Mouse (Mus musculus): ENCODE results near the gene Hes2. TPM values are rescaled to one million over a fixed set of nuclear protein-coding genes. Genes with fewer than 3 reads are reported as not detected.
A peak's percentile ranks its signal among the peaks of the same experiment; 100 is the strongest.

Hes2 gene
- 0.47 and 0.60 TPM in 2 replicates for polyA plus RNA-seq (2016; fragmentation: Nextera tagmentation; extraction: Ambion mirVana)

DNA sequence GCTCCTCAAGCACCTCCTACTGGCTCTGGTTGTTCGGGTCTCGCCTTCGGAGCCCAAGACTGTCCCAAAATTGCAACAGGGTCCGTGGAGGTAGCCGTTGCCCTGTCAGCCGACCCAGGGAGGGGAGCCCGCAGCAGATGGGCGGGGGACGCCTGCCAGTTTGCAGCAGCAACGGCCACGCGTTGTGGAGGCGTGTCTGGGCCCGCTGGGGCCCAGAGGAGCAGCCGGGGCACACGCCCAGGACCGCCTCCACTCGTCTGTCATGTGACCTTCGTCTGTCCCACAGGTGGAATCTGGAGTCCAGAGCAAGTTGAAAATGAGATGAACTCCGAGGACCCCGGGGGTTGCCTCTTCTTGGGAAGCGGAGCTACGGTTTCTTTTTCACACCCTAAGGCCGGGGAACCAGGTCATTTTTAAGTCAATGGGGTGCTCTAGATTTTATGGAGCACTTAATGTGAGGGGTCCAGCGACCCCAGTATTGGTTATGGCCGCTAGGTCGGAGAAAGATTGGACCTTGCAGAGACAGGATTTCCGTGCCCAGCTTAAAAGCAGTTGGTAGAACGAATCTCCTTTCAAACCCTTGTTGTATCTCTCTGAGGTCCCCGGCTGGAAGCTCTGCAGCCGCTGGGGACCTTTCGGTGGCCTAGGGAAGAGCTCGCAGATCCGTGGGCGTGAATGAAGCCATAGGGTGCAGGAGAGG, at the start of gene Hes2:
Hes2 (plus strand) TSS at position 283 of the 700 bp plus-strand sequence.
- H3K36me3 ChIP-seq, result no peaks in the 10 kb centered on the region
- H3K27me3 ChIP-seq, result peaks cover 93% of the 10 kb centered on the region
- peak within 1 kb of the TSS; percentile 18 for H3K4me3 ChIP-seq
- no peaks in the 10 kb centered on the region for H3K9me3 ChIP-seq
- H3K9ac ChIP-seq (replicated peaks), result no peak within 1 kb of the TSS
- H3K27ac ChIP-seq (replicated peaks), result no peak within 1 kb of the TSS
- ATAC-seq (ENCODE audit: low FRiP score, low read depth), result no peak
- peak within 1 kb of the TSS; percentile 24 for H3K4me2 ChIP-seq (replicated peaks)
- H3K4me1 ChIP-seq, result peaks cover 17% of the 10 kb centered on the region
- 3% methylated on average over 35 of the region's 35 CpGs for WGBS

DNA sequence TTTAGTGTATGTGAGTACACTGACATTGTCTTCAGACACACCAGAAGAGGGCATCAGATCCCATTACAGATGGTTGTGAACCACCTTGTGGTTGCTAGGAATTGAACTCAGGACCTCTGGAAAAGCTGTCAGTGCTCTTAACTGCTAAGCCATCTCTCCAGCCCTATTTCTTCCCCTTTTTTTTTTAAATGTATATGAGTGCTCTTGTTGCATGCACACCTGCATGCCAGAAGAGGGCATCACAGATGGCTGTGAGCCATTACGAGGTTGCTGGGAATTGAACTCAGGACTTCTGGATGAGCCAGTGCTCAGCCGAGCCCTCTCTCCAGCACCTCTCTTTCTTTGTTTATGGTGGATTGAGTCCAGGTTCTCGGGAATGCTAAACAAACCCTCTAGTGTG, 49.2 kb upstream of the Hes2 start:
- Histone ChIP-seq H3K36me3 (peaks cover 14% of the 10 kb centered on the region), H3K27me3 (peaks cover 46% of the 10 kb centered on the region), H3K9ac (replicated peaks) (no peak overlapping the region), H3K27ac (replicated peaks) (no peak overlapping the region), H3K9me3 (no peaks in the 10 kb centered on the region), H3K4me1 (peaks cover 18% of the 10 kb centered on the region), H3K4me3 (no peak overlapping the region), H3K4me2 (replicated peaks) (no peak overlapping the region)
- WGBS, result 80% methylated on average over 3 of the region's 3 CpGs
- ATAC-seq (ENCODE audit: low FRiP score, low read depth), result no peak

DNA sequence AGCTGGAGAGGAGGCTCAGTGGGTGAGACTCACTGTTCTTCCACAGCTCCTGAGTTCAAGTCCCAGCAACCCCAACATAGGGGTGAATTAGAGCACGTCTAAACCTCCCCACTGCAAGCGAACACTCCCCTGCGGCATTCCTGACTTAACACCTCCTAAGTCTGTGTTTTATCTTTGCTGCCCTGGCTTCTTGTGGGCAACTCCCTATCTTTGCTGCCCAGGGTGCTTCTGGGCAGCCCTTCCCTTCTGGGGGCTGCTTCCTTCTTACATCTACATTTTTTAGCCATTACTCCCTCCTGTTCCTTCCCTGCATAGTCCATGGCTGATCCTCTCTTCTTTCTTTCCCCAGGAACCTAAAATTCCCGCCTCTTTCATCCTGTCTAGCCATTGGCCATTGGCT, 48.0 kb upstream of the Hes2 start:
- peaks cover 11% of the 10 kb centered on the region; the same call in 1 of the 2 replicates for H3K36me3 ChIP-seq
- peaks cover 58% of the 10 kb centered on the region for H3K27me3 ChIP-seq

DNA sequence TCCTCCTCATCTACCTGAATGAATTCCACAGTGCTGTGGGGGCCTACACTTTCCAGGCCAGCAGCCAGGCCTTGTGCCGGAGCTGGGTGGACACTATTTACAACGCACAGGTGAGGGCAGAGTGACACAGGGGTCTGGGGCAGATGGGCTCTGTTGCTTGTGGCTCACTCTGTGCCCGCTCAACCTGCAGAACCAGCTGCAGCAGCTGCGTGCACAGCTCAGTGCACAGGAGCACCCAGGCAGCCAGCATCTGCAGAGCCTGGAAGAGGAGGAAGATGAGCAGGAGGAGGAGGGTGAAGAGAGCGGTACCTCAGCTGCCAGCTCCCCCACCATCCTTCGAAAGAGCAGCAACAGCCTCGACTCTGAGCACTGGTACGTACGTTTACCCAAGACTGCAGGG, 46.3 kb upstream of the Hes2 start:
- H3K4me3 ChIP-seq, result no peak overlapping the region
- H3K27me3 ChIP-seq, result peaks cover 66% of the 10 kb centered on the region
- H3K36me3 ChIP-seq, result peaks cover 11% of the 10 kb centered on the region; the same call in 1 of the 2 replicates

More for the DNA sequence above, 48.0 kb upstream of the Hes2 start:
- H3K4me3 ChIP-seq, result no peak overlapping the region
- 87% methylated on average over 4 of the region's 4 CpGs for WGBS
- no peaks in the 10 kb centered on the region for H3K9me3 ChIP-seq
- no peak overlapping the region for H3K4me2 ChIP-seq (replicated peaks)
- ATAC-seq (ENCODE audit: low FRiP score, low read depth), result no peak
- no peak overlapping the region for H3K27ac ChIP-seq (replicated peaks)
- peaks cover 21% of the 10 kb centered on the region for H3K4me1 ChIP-seq
- H3K9ac ChIP-seq (replicated peaks), result no peak overlapping the region

DNA sequence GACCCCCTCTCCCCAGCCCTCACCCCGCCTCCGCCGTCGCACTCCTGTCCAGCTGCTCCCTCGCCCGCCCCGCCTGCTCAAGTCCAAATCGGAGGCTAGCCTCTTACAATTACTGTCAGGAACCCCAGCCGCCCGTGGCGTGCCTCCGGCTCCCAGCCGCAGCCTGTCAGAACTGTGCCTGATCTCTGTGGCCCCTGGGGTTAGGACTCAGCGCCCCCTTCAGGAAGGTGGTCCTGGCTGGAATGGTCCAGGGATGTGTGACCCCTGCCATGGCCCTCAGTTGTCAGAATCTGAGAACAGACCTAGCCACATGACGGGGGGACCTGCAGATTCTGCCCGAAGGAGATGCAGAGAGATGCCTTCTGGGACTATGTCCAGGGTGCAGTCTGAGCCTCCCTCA, 44.6 kb upstream of the Hes2 start:
- Histone ChIP-seq H3K27ac (replicated peaks) (no peak overlapping the region; the same call in 1 of the 2 replicates), H3K4me2 (replicated peaks) (no peak overlapping the region), H3K9ac (replicated peaks) (no peak overlapping the region), H3K36me3 (peaks cover 11% of the 10 kb centered on the region; the same call in 1 of the 2 replicates), H3K4me1 (peaks cover 11% of the 10 kb centered on the region), H3K9me3 (no peaks in the 10 kb centered on the region), H3K4me3 (no peak overlapping the region), H3K27me3 (peaks cover 72% of the 10 kb centered on the region)
- ATAC-seq (ENCODE audit: low FRiP score, low read depth), result no peak
- WGBS, result 64% methylated on average over 16 of the region's 16 CpGs

More for the DNA sequence above, 46.3 kb upstream of the Hes2 start:
- Histone ChIP-seq H3K4me1 (peaks cover 25% of the 10 kb centered on the region), H3K9me3 (no peaks in the 10 kb centered on the region), H3K9ac (replicated peaks) (no peak overlapping the region), H3K27ac (replicated peaks) (no peak overlapping the region), H3K4me2 (replicated peaks) (no peak overlapping the region)
- 60% methylated on average over 9 of the region's 9 CpGs for WGBS
- ATAC-seq (ENCODE audit: low FRiP score, low read depth), result no peak

DNA sequence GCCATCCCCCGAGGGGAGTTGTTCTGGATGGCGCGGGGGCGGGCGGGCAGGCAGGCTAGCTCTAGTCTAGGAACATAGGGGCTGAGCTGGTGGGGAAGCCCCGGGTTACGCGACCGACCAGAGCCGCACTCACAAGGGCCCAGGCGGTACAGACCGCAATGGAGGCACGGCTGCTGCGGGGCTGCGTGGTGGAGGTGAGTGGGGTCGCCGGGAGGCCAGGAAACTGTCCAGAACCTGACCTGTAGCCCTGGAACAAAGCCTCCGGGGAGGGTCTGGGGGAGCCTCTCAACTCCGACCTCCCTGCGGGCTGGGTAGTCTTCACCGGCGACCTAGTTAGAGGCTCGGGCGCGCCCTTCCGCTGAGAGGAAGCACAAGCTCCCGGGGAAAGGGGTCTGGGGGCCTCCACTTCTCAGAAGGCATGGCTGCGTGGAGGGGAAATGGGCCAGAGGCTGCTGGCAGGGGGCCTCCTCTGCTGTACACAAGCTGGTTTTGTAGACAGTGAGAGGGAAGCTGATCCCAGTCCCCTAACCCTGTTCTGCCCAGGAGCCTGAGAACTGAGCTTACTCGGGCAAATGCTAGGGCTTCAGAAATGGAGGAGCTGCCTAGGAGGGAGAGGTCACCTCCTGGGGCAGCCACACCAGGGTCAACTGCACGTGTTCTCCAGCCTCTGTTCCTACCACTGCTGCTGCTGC, 42.6 kb upstream of the Hes2 start, which contains the start of gene Tnfrsf25:
Tnfrsf25 (plus strand) TSS at position 14 of the 692 bp plus-strand sequence.
- Histone ChIP-seq H3K9ac (replicated peaks) (peak within 1 kb of the TSS; percentile 20; the same call in 1 of the 2 replicates), H3K27ac (replicated peaks) (no peak within 1 kb of the TSS), H3K4me1 (peaks cover 29% of the 10 kb centered on the region), H3K27me3 (peaks cover 88% of the 10 kb centered on the region), H3K36me3 (peaks cover 8% of the 10 kb centered on the region; the same call in 1 of the 2 replicates), H3K4me3 (peak within 1 kb of the TSS; percentile 19), H3K4me2 (replicated peaks) (peak within 1 kb of the TSS; percentile 35), H3K9me3 (no peaks in the 10 kb centered on the region)
- no peak for ATAC-seq (ENCODE audit: low FRiP score, low read depth)
- whole genome bisulfite sequencing, result 3% methylated on average over 30 of the region's 30 CpGs

DNA sequence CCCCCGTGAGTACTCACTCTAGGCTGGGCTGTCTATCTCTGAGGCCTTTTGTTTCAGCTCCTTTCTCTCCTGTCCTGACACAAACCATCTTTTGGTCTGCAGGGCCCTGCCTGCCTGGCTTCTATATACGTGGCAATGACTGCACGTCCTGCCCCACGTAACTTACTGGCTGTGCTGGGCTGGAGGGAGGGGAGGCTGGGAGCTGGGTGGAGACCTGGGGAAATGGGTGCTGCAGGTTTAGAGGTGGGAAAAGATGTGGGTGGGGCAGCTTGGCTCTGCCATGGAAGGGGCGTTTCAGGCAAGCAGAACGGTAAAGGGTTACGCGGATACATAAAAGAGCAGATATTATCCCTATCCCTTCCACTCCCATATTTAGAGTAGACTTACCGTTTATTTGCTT, 41.1 kb upstream of the Hes2 start:
- H3K9ac ChIP-seq (replicated peaks), result no peak overlapping the region
- H3K27ac ChIP-seq (replicated peaks), result no peak overlapping the region
- ATAC-seq (ENCODE audit: low FRiP score, low read depth), result no peak
- whole genome bisulfite sequencing, result 63% methylated on average over 9 of the region's 9 CpGs
- no peak overlapping the region for H3K4me3 ChIP-seq
- no peaks in the 10 kb centered on the region for H3K9me3 ChIP-seq
- peaks cover 32% of the 10 kb centered on the region for H3K4me1 ChIP-seq
- peaks cover 98% of the 10 kb centered on the region for H3K27me3 ChIP-seq
- no peak overlapping the region for H3K4me2 ChIP-seq (replicated peaks)
- peaks cover 8% of the 10 kb centered on the region; the same call in 1 of the 2 replicates for H3K36me3 ChIP-seq

DNA sequence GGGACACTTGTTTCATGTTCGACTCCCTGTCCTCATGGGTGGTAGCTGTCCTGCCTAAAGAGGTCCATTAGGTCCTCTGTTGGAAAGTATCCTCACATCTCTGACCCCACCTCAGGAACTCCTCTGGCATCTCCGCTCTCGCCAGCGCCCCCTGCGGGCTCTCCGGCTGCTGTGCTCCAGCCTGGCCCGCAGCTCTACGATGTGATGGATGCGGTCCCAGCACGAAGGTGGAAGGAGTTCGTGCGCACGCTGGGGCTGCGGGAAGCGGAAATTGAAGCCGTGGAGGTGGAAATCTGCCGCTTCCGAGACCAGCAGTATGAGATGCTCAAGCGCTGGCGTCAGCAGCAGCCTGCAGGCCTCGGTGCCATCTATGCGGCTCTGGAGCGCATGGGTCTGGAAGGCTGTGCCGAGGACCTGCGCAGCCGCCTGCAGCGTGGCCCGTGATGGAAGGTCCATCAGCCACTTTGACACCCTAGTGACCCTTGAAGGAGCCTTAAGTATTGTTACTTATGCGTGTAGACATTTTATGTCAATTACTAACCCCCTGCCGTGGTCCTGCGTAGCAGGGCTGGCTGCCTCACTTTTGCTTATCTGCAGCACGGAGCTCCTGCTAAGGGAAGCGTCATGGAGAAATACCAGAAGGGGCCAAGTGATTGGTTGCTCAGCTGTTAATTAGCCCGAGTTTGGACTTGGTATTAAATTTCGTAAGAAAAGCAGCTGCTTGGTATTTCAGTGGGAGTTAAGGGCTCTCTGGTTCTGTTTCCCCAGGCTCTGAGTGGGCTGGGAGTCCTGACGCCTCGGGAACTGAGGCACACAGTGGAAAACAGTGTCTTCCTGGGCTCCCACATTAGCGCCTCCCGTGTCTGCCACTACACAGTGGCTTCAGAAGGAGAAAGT, 39.0 kb upstream of the Hes2 start:
- H3K4me3 ChIP-seq, result 0 out of 2 replicates have a peak overlapping the region, but pooled peaks have one; percentile 6
- 3% methylated on average over 39 of the region's 39 CpGs for WGBS
- no peak for ATAC-seq (ENCODE audit: low FRiP score, low read depth)
- peak overlapping the region; percentile 30; the same call in 1 of the 2 replicates for H3K4me2 ChIP-seq (replicated peaks)
- H3K27me3 ChIP-seq, result peaks cover 100% of the 10 kb centered on the region
- no peak overlapping the region for H3K27ac ChIP-seq (replicated peaks)
- no peaks in the 10 kb centered on the region for H3K36me3 ChIP-seq
- H3K9ac ChIP-seq (replicated peaks), result no peak overlapping the region
- no peaks in the 10 kb centered on the region for H3K9me3 ChIP-seq
- peaks cover 32% of the 10 kb centered on the region for H3K4me1 ChIP-seq

DNA sequence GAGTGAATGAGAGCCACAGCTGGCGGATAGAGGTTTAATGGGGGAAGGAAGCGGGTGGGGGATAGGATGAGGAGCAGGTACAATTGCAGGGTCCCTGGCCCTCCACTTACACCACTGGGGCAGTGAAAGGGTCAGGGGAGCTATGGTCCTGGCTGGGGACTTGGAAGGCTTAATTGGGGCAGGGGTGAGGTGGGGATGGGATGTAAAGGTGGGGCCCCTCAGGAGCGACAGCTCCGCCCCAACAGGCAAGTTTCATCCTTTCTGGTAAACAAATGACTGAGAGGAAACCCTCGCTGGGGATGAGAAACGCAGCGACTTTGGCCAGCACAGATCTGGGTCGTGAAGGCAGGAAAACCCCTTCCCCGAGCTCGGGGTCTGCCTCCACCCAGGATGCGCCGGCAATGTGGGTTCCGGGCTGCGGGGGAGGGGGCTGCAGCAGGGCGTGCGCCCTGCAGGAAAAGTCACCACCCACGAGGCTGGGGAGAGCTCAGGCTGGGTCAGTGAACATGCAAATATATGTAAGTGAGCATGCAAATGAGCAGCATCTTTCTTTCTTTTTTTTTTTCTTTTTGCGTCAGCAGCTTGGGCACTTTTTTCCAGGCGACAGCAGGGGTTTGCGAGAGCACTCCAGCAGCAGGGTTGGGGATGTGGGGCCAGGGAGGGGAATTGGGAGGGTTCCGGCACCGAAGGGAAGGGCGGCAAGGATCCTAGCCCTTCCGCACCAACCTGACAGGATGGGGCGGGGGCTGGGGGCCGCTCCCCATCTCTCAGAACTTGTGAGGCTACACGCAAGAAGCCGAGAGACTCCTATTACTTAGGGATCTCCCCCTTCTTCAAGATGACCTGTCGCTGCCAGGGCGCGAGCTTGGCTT, 38.1 kb upstream of the Hes2 start:
- Histone ChIP-seq H3K4me2 (replicated peaks) (peak overlapping the region; percentile 30), H3K27ac (replicated peaks) (no peak overlapping the region), H3K4me3 (peak overlapping the region; percentile 18), H3K9ac (replicated peaks) (0 out of 2 replicates have a peak overlapping the region, but pooled peaks have one; percentile 26), H3K9me3 (no peaks in the 10 kb centered on the region), H3K36me3 (no peaks in the 10 kb centered on the region), H3K27me3 (peaks cover 100% of the 10 kb centered on the region), H3K4me1 (peaks cover 33% of the 10 kb centered on the region)
- 2% methylated on average over 31 of the region's 31 CpGs for WGBS
- ATAC-seq (ENCODE audit: low FRiP score, low read depth), result no peak

DNA sequence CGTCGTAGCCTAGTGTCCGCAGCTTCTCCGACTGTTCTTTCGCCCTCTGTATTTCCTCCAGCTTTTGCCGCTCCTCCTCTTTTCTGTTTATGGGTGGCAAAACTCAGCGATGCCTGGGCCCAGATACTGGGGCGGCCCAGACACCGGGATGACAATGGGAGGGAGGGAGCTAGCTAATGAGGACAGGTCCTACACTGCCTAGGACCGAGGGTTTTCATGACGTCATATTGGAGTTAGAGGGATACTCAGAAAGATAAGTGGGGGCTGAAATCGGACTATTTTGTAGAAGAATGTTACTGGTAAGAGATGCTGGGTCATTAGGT, 37.5 kb upstream of the Hes2 start:
- WGBS, result 2% methylated on average over 12 of the region's 12 CpGs
- 0 out of 2 replicates have a peak overlapping the region, but pooled peaks have one; percentile 4 for H3K9ac ChIP-seq (replicated peaks)
- no peak overlapping the region for H3K27ac ChIP-seq (replicated peaks)
- peak overlapping the region; percentile 18 for H3K4me3 ChIP-seq
- ATAC-seq (ENCODE audit: low FRiP score, low read depth), result no peak
- H3K36me3 ChIP-seq, result no peaks in the 10 kb centered on the region
- H3K4me2 ChIP-seq (replicated peaks), result peak overlapping the region; percentile 30
- peaks cover 100% of the 10 kb centered on the region for H3K27me3 ChIP-seq
- no peaks in the 10 kb centered on the region for H3K9me3 ChIP-seq
- peaks cover 33% of the 10 kb centered on the region for H3K4me1 ChIP-seq

Data from midbrain, embryonic 12.5 days (tissue).